Mouse (Mus musculus): Measurements from ENCODE around the gene Abhd2. TPM values are rescaled to one million over a fixed set of nuclear protein-coding genes. Genes with fewer than 3 reads are reported as not detected.

Gene Abhd2
- polyA plus RNA-seq, 1 experiment from 2014 or later: 19.5 TPM

- H3K9ac ChIP-seq: no peak overlapping the region
- ATAC-seq (ENCODE audit: low FRiP score): no peak
- no peaks in the 10 kb centered on the region for H3K27me3 ChIP-seq
- peak overlapping the region; percentile 41 for H3K27ac ChIP-seq
- no peak overlapping the region for H3K4me3 ChIP-seq
- WGBS: 61% methylated on average over 13 of the region's 13 CpGs
- peaks cover 39% of the 10 kb centered on the region for H3K36me3 ChIP-seq
- peaks cover 43% of the 10 kb centered on the region for H3K4me1 ChIP-seq (replicated peaks)
- H3K4me2 ChIP-seq: no peak overlapping the region
- H3K9me3 ChIP-seq: no peaks in the 10 kb centered on the region
Measured at GRCm38 (mm10) chr7:79300432-79301151, 27.6 kb downstream of the Abhd2 start.

DNA sequence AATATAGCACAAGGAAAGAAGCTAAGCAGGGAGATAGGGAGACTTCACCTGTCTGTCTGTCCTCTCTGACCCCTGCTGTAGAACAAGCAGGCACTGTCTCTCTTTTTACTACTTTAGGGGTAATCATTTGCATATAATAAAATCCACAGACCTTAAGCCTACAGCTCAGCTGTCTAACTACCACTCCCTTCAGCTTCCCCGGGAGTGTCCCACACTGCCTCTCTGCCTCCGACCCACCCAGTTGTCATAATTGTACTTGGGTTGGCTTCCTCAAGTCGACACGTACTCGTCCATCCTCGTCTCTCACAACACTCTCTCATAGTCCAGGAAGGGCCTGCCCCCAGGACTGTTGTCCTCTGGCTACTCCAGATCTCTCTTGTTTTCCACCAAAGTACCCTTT lies 29.1 kb downstream of the Abhd2 start:
- H3K27ac ChIP-seq: no peak overlapping the region
- H3K4me1 ChIP-seq (replicated peaks): peaks cover 41% of the 10 kb centered on the region
- H3K9ac ChIP-seq: no peak overlapping the region
- ATAC-seq (ENCODE audit: low FRiP score): no peak
- no peaks in the 10 kb centered on the region for H3K27me3 ChIP-seq
- H3K4me3 ChIP-seq: no peak overlapping the region
- 88% methylated on average over 6 of the region's 6 CpGs for WGBS
- peaks cover 29% of the 10 kb centered on the region for H3K36me3 ChIP-seq
- no peaks in the 10 kb centered on the region for H3K9me3 ChIP-seq
- no peak overlapping the region for H3K4me2 ChIP-seq

DNA sequence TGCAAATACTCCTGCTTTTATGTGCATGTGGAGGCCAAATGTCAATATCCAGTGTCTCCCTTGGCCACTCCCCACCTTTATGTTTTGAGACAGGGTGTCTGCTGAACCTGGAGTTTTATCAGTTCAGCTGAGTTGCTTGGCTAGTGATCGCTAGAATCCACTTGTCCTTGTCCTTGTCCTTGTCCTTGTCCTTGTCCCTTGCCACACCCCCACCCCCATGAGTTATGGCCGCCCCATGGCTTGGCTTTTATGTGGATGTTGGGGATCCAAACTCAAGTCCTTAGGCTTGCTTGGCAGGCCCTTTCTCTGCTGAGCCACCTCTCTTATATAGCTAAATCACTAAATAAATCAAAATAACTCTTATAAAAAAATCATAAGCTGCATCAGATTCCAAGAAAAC lies 29.6 kb downstream of the Abhd2 start:
- Histone ChIP-seq H3K4me2 (no peak overlapping the region), H3K4me1 (replicated peaks) (peaks cover 40% of the 10 kb centered on the region), H3K4me3 (no peak overlapping the region), H3K27me3 (no peaks in the 10 kb centered on the region), H3K9ac (no peak overlapping the region), H3K27ac (0 out of 2 replicates have a peak overlapping the region, but pooled peaks have one; percentile 55), H3K9me3 (no peaks in the 10 kb centered on the region), H3K36me3 (peaks cover 24% of the 10 kb centered on the region)
- 82% methylated on average over 2 of the region's 2 CpGs for WGBS
- ATAC-seq (ENCODE audit: low FRiP score): no peak

DNA sequence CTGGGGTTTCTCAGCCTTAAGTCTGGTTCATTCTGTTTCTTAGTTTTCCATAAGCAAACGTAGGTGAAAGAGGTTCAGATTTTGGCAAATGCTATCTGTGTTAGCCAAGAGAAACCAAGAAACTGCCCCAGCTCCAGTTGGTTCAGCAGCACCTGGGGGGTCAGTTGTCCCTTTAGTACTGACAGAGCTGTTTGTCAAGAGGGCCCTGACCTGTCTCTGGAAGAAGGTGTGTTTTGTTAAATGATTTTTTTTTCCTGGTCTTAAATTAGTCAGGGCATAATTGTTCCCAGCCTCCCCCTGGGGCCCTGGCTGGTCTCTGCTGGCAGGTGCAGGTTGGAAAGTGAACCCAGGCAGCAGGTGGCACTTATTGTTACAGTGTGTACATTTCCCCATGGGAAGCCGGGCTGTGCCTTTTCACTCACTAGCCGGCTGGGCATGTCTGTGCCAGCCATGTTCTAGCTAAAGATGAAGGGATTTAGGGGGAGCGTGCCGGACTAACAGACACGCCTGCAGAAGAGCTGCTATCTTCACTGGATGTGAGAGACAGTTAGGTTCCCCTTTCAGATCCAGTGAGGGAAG lies 30.3 kb downstream of the Abhd2 start:
- H3K27ac ChIP-seq: peak overlapping the region; percentile 55; the same call in 1 of the 2 replicates
- ATAC-seq (ENCODE audit: low FRiP score): no peak
- H3K9me3 ChIP-seq: no peaks in the 10 kb centered on the region
- no peaks in the 10 kb centered on the region for H3K27me3 ChIP-seq
- peaks cover 17% of the 10 kb centered on the region for H3K36me3 ChIP-seq
- no peak overlapping the region for H3K4me3 ChIP-seq
- WGBS: 65% methylated on average over 6 of the region's 6 CpGs
- peaks cover 40% of the 10 kb centered on the region for H3K4me1 ChIP-seq (replicated peaks)
- H3K9ac ChIP-seq: no peak overlapping the region
- H3K4me2 ChIP-seq: no peak overlapping the region

DNA sequence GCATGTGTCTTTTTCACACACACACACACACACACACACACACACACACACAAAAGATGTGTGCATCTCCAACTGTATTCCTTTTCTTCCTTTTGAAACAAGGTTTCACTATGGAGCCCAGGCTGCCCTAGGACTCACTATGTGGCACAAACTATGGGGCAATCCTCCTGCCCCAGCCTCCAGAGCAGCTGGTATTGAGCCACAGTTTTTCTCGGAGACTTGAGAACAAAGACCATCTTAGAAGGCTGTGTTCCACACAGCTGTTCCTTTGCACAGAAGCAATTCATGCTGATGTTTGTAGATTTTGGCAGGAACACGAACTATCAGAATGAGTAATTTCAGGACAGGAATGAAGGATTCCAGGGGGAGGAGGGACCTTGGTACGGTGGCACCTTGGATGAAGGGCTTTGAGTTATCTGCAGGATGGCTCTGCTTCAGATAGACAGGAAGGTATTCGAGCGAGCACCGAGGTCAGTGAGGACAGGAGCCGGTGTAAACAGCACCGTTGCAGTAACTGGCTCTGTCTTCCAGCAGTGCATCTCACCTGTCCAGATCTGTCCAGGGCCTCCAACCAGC lies 35.5 kb downstream of the Abhd2 start:
- Histone ChIP-seq H3K27me3 (no peaks in the 10 kb centered on the region), H3K36me3 (no peaks in the 10 kb centered on the region), H3K9me3 (no peaks in the 10 kb centered on the region), H3K4me2 (no peak overlapping the region), H3K4me1 (replicated peaks) (peaks cover 60% of the 10 kb centered on the region), H3K9ac (no peak overlapping the region), H3K4me3 (no peak overlapping the region), H3K27ac (peak overlapping the region; percentile 74; the same call in 1 of the 2 replicates)
- ATAC-seq (ENCODE audit: low FRiP score): no peak
- WGBS: 67% methylated on average over 8 of the region's 8 CpGs

GRCm38 (mm10) chr7:79309247-79310190 lies 36.5 kb downstream of the Abhd2 start:
- Histone ChIP-seq H3K36me3 (no peaks in the 10 kb centered on the region), H3K4me2 (no peak overlapping the region), H3K4me3 (no peak overlapping the region), H3K9me3 (no peaks in the 10 kb centered on the region), H3K27ac (peak overlapping the region; percentile 74), H3K9ac (0 out of 2 replicates have a peak overlapping the region, but pooled peaks have one; percentile 14), H3K27me3 (no peaks in the 10 kb centered on the region), H3K4me1 (replicated peaks) (peaks cover 64% of the 10 kb centered on the region)
- 47% methylated on average over 19 of the region's 19 CpGs for WGBS
- ATAC-seq (ENCODE audit: low FRiP score): no peak

DNA sequence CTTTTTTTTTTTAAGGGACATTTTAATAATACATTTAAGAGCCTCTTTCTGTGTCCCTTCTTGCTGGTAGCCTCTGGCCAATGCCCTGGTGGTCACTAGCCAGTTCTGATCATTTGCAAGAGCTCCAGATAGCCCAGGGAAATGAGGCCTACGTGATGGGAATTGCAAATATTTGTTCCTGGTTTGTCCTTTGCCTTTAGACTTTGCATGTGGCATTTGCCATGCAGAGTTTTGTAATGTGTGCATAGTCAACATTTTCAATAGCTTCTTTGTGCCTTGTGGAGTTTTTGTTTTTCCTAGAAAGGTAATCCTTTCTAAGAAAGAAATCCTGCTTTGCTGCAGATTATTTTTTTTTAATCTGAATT lies 37.2 kb downstream of the Abhd2 start:
- Histone ChIP-seq H3K4me2 (no peak overlapping the region), H3K4me1 (replicated peaks) (peaks cover 71% of the 10 kb centered on the region), H3K36me3 (no peaks in the 10 kb centered on the region), H3K27me3 (no peaks in the 10 kb centered on the region), H3K4me3 (no peak overlapping the region), H3K9ac (no peak overlapping the region), H3K9me3 (no peaks in the 10 kb centered on the region), H3K27ac (peak overlapping the region; percentile 74)
- no peak for ATAC-seq (ENCODE audit: low FRiP score)
- WGBS: 32% methylated on average over 1 of the region's 1 CpGs

DNA sequence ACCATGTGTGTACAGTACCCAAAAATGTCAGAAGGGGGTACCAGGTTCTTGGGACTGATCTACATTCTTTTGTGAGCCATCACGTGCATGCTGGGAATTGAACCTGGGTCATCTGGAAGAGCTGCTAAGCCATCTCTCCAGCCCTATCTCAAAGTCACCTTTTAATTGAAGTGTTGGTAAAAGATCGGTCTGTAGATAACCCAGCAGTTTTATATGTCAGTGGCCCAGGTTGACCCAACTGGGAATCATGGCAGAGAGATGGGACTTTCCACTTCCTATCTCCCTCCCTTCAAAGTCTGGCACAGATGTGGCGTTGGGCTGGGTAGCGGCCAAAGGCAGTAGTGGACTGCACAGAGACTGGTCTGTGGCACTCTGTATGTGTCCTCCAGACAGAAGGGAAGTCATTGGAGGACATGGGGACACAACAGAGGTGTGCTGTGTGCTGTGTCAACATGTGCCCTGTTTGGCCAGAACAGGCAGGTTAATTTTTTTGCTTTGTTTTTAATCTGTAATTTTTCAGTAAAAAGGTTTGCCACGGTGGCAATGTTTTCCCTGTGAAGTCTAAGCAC lies 38.5 kb downstream of the Abhd2 start:
- no peaks in the 10 kb centered on the region for H3K9me3 ChIP-seq
- no peak overlapping the region for H3K4me2 ChIP-seq
- H3K27me3 ChIP-seq: no peaks in the 10 kb centered on the region
- H3K27ac ChIP-seq: peak overlapping the region; percentile 60; the same call in 1 of the 2 replicates
- ATAC-seq (ENCODE audit: low FRiP score): no peak
- H3K36me3 ChIP-seq: no peaks in the 10 kb centered on the region
- H3K4me1 ChIP-seq (replicated peaks): peaks cover 80% of the 10 kb centered on the region
- H3K4me3 ChIP-seq: no peak overlapping the region
- WGBS: 92% methylated on average over 5 of the region's 5 CpGs
- H3K9ac ChIP-seq: no peak overlapping the region

- Histone ChIP-seq H3K4me3 (no peak overlapping the region), H3K4me2 (no peak overlapping the region), H3K36me3 (no peaks in the 10 kb centered on the region), H3K4me1 (replicated peaks) (peaks cover 85% of the 10 kb centered on the region), H3K27ac (peak overlapping the region; percentile 80), H3K9ac (peak overlapping the region; percentile 51; the same call in 1 of the 2 replicates), H3K27me3 (no peaks in the 10 kb centered on the region), H3K9me3 (no peaks in the 10 kb centered on the region)
- no peak for ATAC-seq (ENCODE audit: low FRiP score)
- 67% methylated on average over 8 of the region's 8 CpGs for WGBS
Measured at GRCm38 (mm10) chr7:79312246-79312645, 39.2 kb downstream of the Abhd2 start.

GRCm38 (mm10) chr7:79313519-79314059 lies 40.6 kb downstream of the Abhd2 start:
- no peaks in the 10 kb centered on the region for H3K9me3 ChIP-seq
- H3K27me3 ChIP-seq: no peaks in the 10 kb centered on the region
- H3K4me2 ChIP-seq: no peak overlapping the region
- H3K36me3 ChIP-seq: no peaks in the 10 kb centered on the region
- peaks cover 96% of the 10 kb centered on the region for H3K4me1 ChIP-seq (replicated peaks)
- peak; percentile 57 for ATAC-seq (ENCODE audit: low FRiP score)
- H3K4me3 ChIP-seq: no peak overlapping the region
- peak overlapping the region; percentile 80 for H3K27ac ChIP-seq
- 38% methylated on average over 12 of the region's 12 CpGs for WGBS
- H3K9ac ChIP-seq: no peak overlapping the region

GRCm38 (mm10) chr7:79314517-79314916 lies 41.5 kb downstream of the Abhd2 start:
- H3K9ac ChIP-seq: no peak overlapping the region
- H3K4me3 ChIP-seq: no peak overlapping the region

More at GRCm38 (mm10) chr7:79314517-79314916, 41.5 kb downstream of the Abhd2 start:
- H3K36me3 ChIP-seq: no peaks in the 10 kb centered on the region
- WGBS: 49% methylated on average over 5 of the region's 5 CpGs
- peaks cover 88% of the 10 kb centered on the region for H3K4me1 ChIP-seq (replicated peaks)
- H3K9me3 ChIP-seq: no peaks in the 10 kb centered on the region
- ATAC-seq (ENCODE audit: low FRiP score): no peak
- H3K27ac ChIP-seq: peak overlapping the region; percentile 80
- no peaks in the 10 kb centered on the region for H3K27me3 ChIP-seq
- H3K4me2 ChIP-seq: no peak overlapping the region
